Mouse (Mus musculus): ENCODE measurements around the gene B4galt4.

DNA sequence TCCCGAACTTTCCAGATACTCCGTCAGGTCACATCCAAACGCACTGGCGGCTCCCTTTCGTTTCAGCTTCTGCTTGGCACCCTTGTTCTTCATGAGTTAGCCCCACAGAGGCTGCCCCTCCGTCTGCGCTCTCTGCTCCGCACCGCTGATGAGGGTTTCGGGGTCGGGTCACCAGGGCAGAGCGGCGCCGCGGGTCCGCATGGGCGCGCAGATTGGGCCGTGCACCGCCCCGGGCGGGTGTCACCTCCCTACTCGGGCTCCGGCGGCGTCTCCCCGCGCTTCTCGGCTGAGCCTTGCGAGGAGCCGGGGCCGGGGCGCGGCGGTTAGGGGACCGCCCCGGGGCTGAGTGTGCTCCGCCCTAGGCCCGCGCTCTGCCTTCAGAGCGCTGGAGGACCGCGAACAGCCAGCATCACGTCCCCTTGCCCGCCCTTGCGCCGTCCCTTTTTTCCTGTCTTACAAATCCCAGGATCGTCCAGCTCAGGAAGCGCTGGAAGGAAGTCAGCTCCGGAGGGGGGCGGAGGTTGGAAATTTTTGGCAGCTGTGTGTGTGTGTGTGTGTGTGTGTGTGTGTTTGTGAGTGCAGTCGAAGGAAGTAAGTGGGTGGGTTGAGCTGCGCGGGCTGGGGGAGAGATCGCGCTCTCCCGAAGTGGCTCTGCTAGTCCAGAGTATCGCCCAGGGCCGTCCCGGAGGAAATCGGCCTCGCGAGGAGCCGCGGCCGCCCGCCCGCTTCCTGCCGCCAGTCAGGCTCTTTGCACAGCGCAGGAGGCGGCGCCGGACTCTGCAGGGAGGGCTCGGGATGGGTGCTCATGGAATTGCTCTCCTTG is 29.3 kb upstream of the B4galt4 start, which contains the start of gene Arhgap31:
- no peak for TF ChIP-seq MYB (IDR thresholded peaks at IDR 0.05; ENCODE audit: low read depth, low read length)
- TF ChIP-seq POLR2AphosphoS2 (IDR thresholded peaks at IDR 0.05; ENCODE audit: low read length): no peak
- TF ChIP-seq ZKSCAN1 (IDR thresholded peaks at IDR 0.05; ENCODE audit: low read depth, low read length): no peak
- TF ChIP-seq CTCF (IDR thresholded peaks at IDR 0.05 in 2 of 3, conservative IDR thresholded peaks at IDR 0.05 in 1 of 3; ENCODE audit: control insufficient read depth in 1 of 3, insufficient read depth in 1 of 3, low read depth in 2 of 3, low read length in 3 of 3, poor library complexity in 1 of 3, severe bottlenecking in 1 of 3): no peak
- no peak for TF ChIP-seq POLR2AphosphoS5 (IDR thresholded peaks at IDR 0.05; ENCODE audit: borderline replicate concordance, low read depth, low read length)
- TF ChIP-seq UBTF (IDR thresholded peaks at IDR 0.05; ENCODE audit: borderline replicate concordance, insufficient read depth, low read depth, low read length): no peak
- TF ChIP-seq CHD2 (IDR thresholded peaks at IDR 0.05; ENCODE audit: low read length): no peak
- TF ChIP-seq GABPA (IDR thresholded peaks at IDR 0.05; ENCODE audit: low read depth, low read length): no peak
- TF ChIP-seq ETS1 (IDR thresholded peaks at IDR 0.05; ENCODE audit: low read depth, low read length): no peak
- TF ChIP-seq TCF12 (IDR thresholded peaks at IDR 0.05; ENCODE audit: low read depth, low read length): no peak
